Mouse (Mus musculus) urinary bladder, postnatal 4 days (tissue): Measurements from ENCODE around the gene Pfdn2.

ENCODE experiments used
- DNase-seq, 2 experiments: peaks; one replicate each; pipeline ENCODE4 v3.0.0; 2021 to 2022; ENCODE audit warnings: low spot score in 2 of 2

Gene Pfdn2

DNA sequence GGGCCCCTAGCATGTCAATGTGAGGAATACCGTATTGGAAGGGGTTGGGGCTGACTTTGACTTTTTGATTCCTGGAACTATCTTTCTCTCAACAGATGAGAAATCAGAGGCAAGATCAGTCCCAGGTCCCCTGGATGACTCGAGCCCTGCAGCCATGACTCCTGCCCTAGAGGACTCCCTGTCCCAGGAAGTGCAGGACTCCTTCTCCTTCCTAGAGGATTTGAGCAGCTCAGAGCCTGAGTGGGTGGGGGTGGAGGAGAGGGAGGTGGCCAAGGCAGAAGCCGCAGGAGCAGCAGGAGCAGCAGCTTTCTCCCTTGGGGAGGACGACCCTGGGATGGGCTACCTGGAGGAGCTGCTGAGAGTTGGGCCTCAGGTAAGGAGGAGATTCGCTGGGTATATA lies 61.8 kb downstream of the Pfdn2 start:
- DNase-seq: no peak
